ENCODE assay signal across 10 mouse cellular contexts in genomic region chr2:96318556-96318955, GRCm38 (mm10). TPM values are rescaled to one million over a fixed set of nuclear protein-coding genes. Genes with fewer than 3 reads are reported as not detected.
DNase-seq lines count a peak whose midpoint lies in the region; ATAC-seq and TF ChIP-seq lines count a peak whose summit lies in the region.
"Had no signal": no experiment of that assay in that cellular context is flagged by ENCODE, and none has a peak within 500 bp of the region (broad histone marks: within the 10 kb centered on the region; RNA-seq: fewer than 3 reads in every experiment).

No protein-coding gene starts in this region.

- ATAC-seq in heart, embryonic 11.5 days (replicated peaks; ENCODE audit: insufficient number of reproducible peaks, low FRiP score, low TSS enrichment): no peak
- no peak for ATAC-seq in embryonic facial prominence, embryonic 15.5 days (ENCODE audit: insufficient number of reproducible peaks, low FRiP score, low TSS enrichment, low read depth)
- no peak for ATAC-seq in limb, embryonic 14.5 days (ENCODE audit: low FRiP score, low read depth)

- WGBS in heart, embryonic 11.5 days (ENCODE audit: insufficient replicate concordance): 30% methylated on average over 7 of the region's 7 CpGs
- 14% methylated on average over 7 of the region's 7 CpGs for WGBS in embryonic facial prominence, embryonic 15.5 days
- WGBS in limb, embryonic 14.5 days: 22% methylated on average over 7 of the region's 7 CpGs

- no peaks in the 10 kb centered on the region; the same call in 1 of the 2 replicates for H3K4me1 ChIP-seq in heart, embryonic 11.5 days (ENCODE audit: control insufficient read depth, insufficient read depth, low read length)
- H3K4me1 ChIP-seq in embryonic facial prominence, embryonic 15.5 days: peaks cover 8% of the 10 kb centered on the region; the same call in 1 of the 2 replicates
- H3K4me1 ChIP-seq in limb, embryonic 14.5 days (ENCODE audit: control insufficient read depth, insufficient read depth, low read length): peaks cover 4% of the 10 kb centered on the region; the same call in 1 of the 2 replicates
- H3K4me1 ChIP-seq: megakaryocyte, embryonic 14.5 days had no signal

- no peak overlapping the region for H3K4me3 ChIP-seq in heart, embryonic 11.5 days (ENCODE audit: low read depth, low read length)
- H3K4me3 ChIP-seq in embryonic facial prominence, embryonic 15.5 days (replicated peaks): peak overlapping the region; percentile 24
- peak overlapping the region; percentile 19; the same call in 1 of the 2 replicates for H3K4me3 ChIP-seq in limb, embryonic 14.5 days (replicated peaks; ENCODE audit: low read length)
- H3K4me3 ChIP-seq: megakaryocyte, embryonic 14.5 days had no signal

- intact Hi-C loops in left cerebral cortex, postnatal 4 days (cut with DNase I): loop anchor here (10.0 kb wide), 1 partner anchor 1084 kb away; no protein-coding TSS in a partner anchor

- H3K27me3 ChIP-seq in heart, embryonic 11.5 days (ENCODE audit: control insufficient read depth, insufficient read depth, low read length): no peaks in the 10 kb centered on the region
- no peaks in the 10 kb centered on the region for H3K27me3 ChIP-seq in embryonic facial prominence, embryonic 15.5 days
- H3K27me3 ChIP-seq in limb, embryonic 14.5 days (ENCODE audit: control insufficient read depth, insufficient read depth, low read length): 0 out of 2 replicates have a peak, but pooled peaks cover 3% of the 10 kb centered on the region

- H3K9me3 ChIP-seq in heart, embryonic 11.5 days (replicated peaks; ENCODE audit: control insufficient read depth, low read length): no peaks in the 10 kb centered on the region
- H3K9me3 ChIP-seq in embryonic facial prominence, embryonic 15.5 days (replicated peaks): no peaks in the 10 kb centered on the region
- H3K9me3 ChIP-seq in limb, embryonic 14.5 days (ENCODE audit: control insufficient read depth, low read length): no peaks in the 10 kb centered on the region
- H3K9me3 ChIP-seq: megakaryocyte, embryonic 14.5 days had no signal

- TF ChIP-seq POLR2A in limb, embryonic 14.5 days (IDR thresholded peaks at IDR 0.05; ENCODE audit: borderline replicate concordance, extremely low read depth, insufficient read depth, insufficient read length): no peak

- no peak for DNase-seq in heart, adult 18-20 months
- peak; percentile 74 for DNase-seq in brain, adult 2 months (ENCODE audit: low read depth, low spot score)
- no peak for DNase-seq in limb, embryonic 14.5 days (ENCODE audit: low spot score)
- no peak for DNase-seq in thymus, postnatal 4 days
- DNase-seq in left cerebral cortex, postnatal 4 days: no peak
- DNase-seq in kidney, postnatal 25 days: no peak
- DNase-seq: B cell, adult 2 months had no signal

- no peak overlapping the region for H3K27ac ChIP-seq in heart, embryonic 11.5 days (ENCODE audit: low read depth, low read length)
- H3K27ac ChIP-seq in embryonic facial prominence, embryonic 15.5 days (replicated peaks): no peak overlapping the region
- H3K27ac ChIP-seq in limb, embryonic 14.5 days (replicated peaks; ENCODE audit: low read depth, low read length): no peak overlapping the region

- H3K9ac ChIP-seq in heart, embryonic 11.5 days (ENCODE audit: low read depth, low read length): no peak overlapping the region
- no peak overlapping the region for H3K9ac ChIP-seq in embryonic facial prominence, embryonic 15.5 days
- H3K9ac ChIP-seq in limb, embryonic 14.5 days (ENCODE audit: low read depth, low read length, severe bottlenecking): no peak overlapping the region

- peak overlapping the region; percentile 59 for H3K4me2 ChIP-seq in heart, embryonic 11.5 days
- H3K4me2 ChIP-seq in embryonic facial prominence, embryonic 15.5 days (replicated peaks): peak overlapping the region; percentile 51
- H3K4me2 ChIP-seq in limb, embryonic 14.5 days (replicated peaks; ENCODE audit: low read depth, low read length, severe bottlenecking): peak overlapping the region; percentile 46; the same call in 1 of the 2 replicates

- H3K36me3 ChIP-seq in heart, embryonic 11.5 days (ENCODE audit: control insufficient read depth, insufficient read depth, low read length): no peaks in the 10 kb centered on the region
- no peaks in the 10 kb centered on the region for H3K36me3 ChIP-seq in embryonic facial prominence, embryonic 15.5 days
- no peaks in the 10 kb centered on the region for H3K36me3 ChIP-seq in limb, embryonic 14.5 days (ENCODE audit: control insufficient read depth, insufficient read depth, low read length)

RNA-seq across cellular contexts. Expression of gene Lrrc4c, which starts 0.6 kb away (rescaled TPM):
- polyA plus RNA-seq in heart, embryonic 11.5 days (2014; fragmentation: Nextera tagmentation; extraction: Ambion mirVana): 0.19 and 0.38 TPM in 2 replicates
- total RNA-seq in heart, adult 18-20 months (2021): under 1 TPM; 0.12 to 0.28 TPM
- polyA plus RNA-seq in embryonic facial prominence, embryonic 15.5 days (2015; fragmentation: Nextera tagmentation; extraction: Ambion mirVana): 1.7 and 2.1 TPM in 2 replicates
- 2.0 and 2.7 TPM in 2 replicates for polyA plus RNA-seq in limb, embryonic 14.5 days (2012; rRNA removed)
- 3.2 and 4.2 TPM in 2 replicates for polyA plus RNA-seq in limb, embryonic 14.5 days (2014; fragmentation: Nextera tagmentation; extraction: Ambion mirVana)
- total RNA-seq in left cerebral cortex, postnatal 4 days (2021): 10 to 100 TPM; 88.7 to 91.0 TPM
